Mouse (Mus musculus) liver, embryonic 13.5 days (tissue): ENCODE data around the gene Eya4. TPM values are rescaled to one million over a fixed set of nuclear protein-coding genes. Genes with fewer than 3 reads are reported as not detected.

Experiments
- ATAC-seq: fragments of 200-750 bp; cut with Nextera tagmentation; 2 replicates; pipeline ENCODE4 v1.8.0; 2017; ENCODE audit warnings: low read depth, mild to moderate bottlenecking, moderate number of reproducible peaks, moderate library complexity
- DNase-seq: peaks from one replicate; pipeline ENCODE4 v3.0.0; 2022
- H3K27ac ChIP-seq: fragments of 300-500 bp; sonication (generic); 2 replicates; pipeline ENCODE4 v1.5.1; 2015; ENCODE audit warnings: moderate library complexity, mild to moderate bottlenecking, inconsistent platforms
- H3K27me3 ChIP-seq: fragments of 300-500 bp; sonication (generic); 2 replicates; pipeline ENCODE4 v1.6.1; 2015; ENCODE audit warnings: mild to moderate bottlenecking, inconsistent platforms
- H3K36me3 ChIP-seq: fragments of 300-500 bp; sonication (generic); 2 replicates; pipeline ENCODE4 v1.6.1; 2015; ENCODE audit warnings: mild to moderate bottlenecking, inconsistent platforms
- H3K4me1 ChIP-seq: fragments of 300-500 bp; sonication (generic); replicated peaks from 2 replicates; pipeline ENCODE4 v1.6.1; 2015; ENCODE audit warnings: inconsistent platforms
- H3K4me2 ChIP-seq: fragments of 300-500 bp; sonication (generic); 2 replicates; pipeline ENCODE4 v1.6.1; 2015; ENCODE audit warnings: inconsistent platforms, mild to moderate bottlenecking, moderate library complexity
- H3K4me3 ChIP-seq: fragments of 300-500 bp; sonication (generic); replicated peaks from 2 replicates; pipeline ENCODE4 v1.5.1; 2015; ENCODE audit warnings: mild to moderate bottlenecking, inconsistent platforms
- H3K9ac ChIP-seq: fragments of 300-500 bp; sonication (generic); 2 replicates; pipeline ENCODE4 v1.6.1; 2015; ENCODE audit warnings: mild to moderate bottlenecking, inconsistent platforms
- H3K9me3 ChIP-seq: fragments of 300-500 bp; sonication (generic); replicated peaks from 2 replicates; pipeline ENCODE4 v1.6.1; 2016; ENCODE audit warnings: inconsistent platforms
- WGBS: fragments of 180-500 bp; shearing (Covaris S2); methylation state at CpG from one replicate; pipeline ENCODE4 v1.1.7; 2015; ENCODE audit not compliant: insufficient replicate concordance; 5-methylcytosine and 5-hydroxymethylcytosine counted together
- polyA plus RNA-seq: library from polyadenylated mRNA; unstranded; fragments of >200 nt; fragmentation: Nextera tagmentation; extraction: Ambion mirVana; gene quantifications from 2 replicates; pipeline ENCODE4 v1.2.1, GENCODE M21; 2015

Gene Eya4
- polyA plus RNA-seq, 1 experiment from 2014 or later = 0.25 TPM

GRCm38 (mm10) chr10:23185391-23185790, 165.2 kb downstream of the Eya4 start:
- Histone ChIP-seq H3K36me3 (no peaks in the 10 kb centered on the region), H3K4me2 (no peak overlapping the region), H3K9ac (no peak overlapping the region), H3K4me3 (no peak overlapping the region), H3K9me3 (no peaks in the 10 kb centered on the region), H3K27ac (no peak overlapping the region), H3K27me3 (no peaks in the 10 kb centered on the region), H3K4me1 (no peaks in the 10 kb centered on the region)
- DNase-seq (no peak), ATAC-seq (no peak)
- 82% methylated on average over 6 of the region's 6 CpGs for WGBS

GRCm38 (mm10) chr10:23181572-23182493, 168.8 kb downstream of the Eya4 start:
- Histone ChIP-seq H3K36me3 (no peaks in the 10 kb centered on the region), H3K4me2 (no peak overlapping the region), H3K4me1 (no peaks in the 10 kb centered on the region), H3K9ac (no peak overlapping the region), H3K4me3 (no peak overlapping the region), H3K27ac (no peak overlapping the region), H3K9me3 (no peaks in the 10 kb centered on the region), H3K27me3 (no peaks in the 10 kb centered on the region)
- DNase-seq (no peak), ATAC-seq (no peak)
- WGBS = 68% methylated on average over 11 of the region's 11 CpGs

GRCm38 (mm10) chr10:23179285-23179684, 171.3 kb downstream of the Eya4 start:
- H3K27me3 ChIP-seq = no peaks in the 10 kb centered on the region
- H3K4me3 ChIP-seq = no peak overlapping the region
- H3K27ac ChIP-seq = no peak overlapping the region
- no peak overlapping the region for H3K9ac ChIP-seq
- H3K4me1 ChIP-seq = no peaks in the 10 kb centered on the region
- 58% methylated on average over 6 of the region's 6 CpGs for WGBS
- no peaks in the 10 kb centered on the region for H3K9me3 ChIP-seq
- no peaks in the 10 kb centered on the region for H3K36me3 ChIP-seq
- H3K4me2 ChIP-seq = no peak overlapping the region
- DNase-seq = no peak
- no peak for ATAC-seq

- H3K4me2 ChIP-seq = no peak overlapping the region
- no peak for ATAC-seq
Measured at GRCm38 (mm10) chr10:23177347-23178046, 173.1 kb downstream of the Eya4 start.

GRCm38 (mm10) chr10:23176666-23177346, 173.8 kb downstream of the Eya4 start:
- no peak for DNase-seq
- 44% methylated on average over 8 of the region's 8 CpGs for WGBS
- no peak overlapping the region for H3K4me2 ChIP-seq

More at GRCm38 (mm10) chr10:23177347-23178046, 173.1 kb downstream of the Eya4 start:
- no peaks in the 10 kb centered on the region for H3K36me3 ChIP-seq
- H3K27ac ChIP-seq = no peak overlapping the region
- no peak for DNase-seq
- H3K9me3 ChIP-seq = no peaks in the 10 kb centered on the region
- H3K9ac ChIP-seq = no peak overlapping the region
- H3K4me3 ChIP-seq = no peak overlapping the region
- no peaks in the 10 kb centered on the region for H3K4me1 ChIP-seq
- 58% methylated on average over 5 of the region's 5 CpGs for WGBS
- H3K27me3 ChIP-seq = no peaks in the 10 kb centered on the region

GRCm38 (mm10) chr10:23171541-23171940, 179.0 kb downstream of the Eya4 start:
- H3K9ac ChIP-seq = no peak overlapping the region
- no peaks in the 10 kb centered on the region for H3K9me3 ChIP-seq
- no peak overlapping the region for H3K27ac ChIP-seq
- no peak for DNase-seq
- H3K4me2 ChIP-seq = no peak overlapping the region
- H3K4me3 ChIP-seq = no peak overlapping the region
- no peaks in the 10 kb centered on the region for H3K4me1 ChIP-seq
- 75% methylated on average over 7 of the region's 7 CpGs for WGBS
- no peaks in the 10 kb centered on the region for H3K27me3 ChIP-seq
- no peak for ATAC-seq
- H3K36me3 ChIP-seq = no peaks in the 10 kb centered on the region

More at GRCm38 (mm10) chr10:23176666-23177346, 173.8 kb downstream of the Eya4 start:
- no peaks in the 10 kb centered on the region for H3K27me3 ChIP-seq
- no peak overlapping the region for H3K27ac ChIP-seq
- no peaks in the 10 kb centered on the region for H3K36me3 ChIP-seq
- ATAC-seq = no peak
- H3K4me1 ChIP-seq = no peaks in the 10 kb centered on the region
- H3K4me3 ChIP-seq = no peak overlapping the region
- H3K9me3 ChIP-seq = no peaks in the 10 kb centered on the region
- H3K9ac ChIP-seq = no peak overlapping the region

GRCm38 (mm10) chr10:23165089-23165642, 185.4 kb downstream of the Eya4 start:
- Histone ChIP-seq H3K27ac (no peak overlapping the region), H3K9me3 (no peaks in the 10 kb centered on the region), H3K4me2 (no peak overlapping the region), H3K9ac (no peak overlapping the region), H3K36me3 (no peaks in the 10 kb centered on the region), H3K4me3 (no peak overlapping the region), H3K27me3 (no peaks in the 10 kb centered on the region), H3K4me1 (no peaks in the 10 kb centered on the region)
- 63% methylated on average over 7 of the region's 7 CpGs for WGBS
- DNase-seq (no peak), ATAC-seq (no peak)

GRCm38 (mm10) chr10:23159844-23160243, 190.7 kb downstream of the Eya4 start:
- 63% methylated on average over 10 of the region's 10 CpGs for WGBS
- Histone ChIP-seq H3K4me3 (no peak overlapping the region), H3K9ac (no peak overlapping the region), H3K4me2 (no peak overlapping the region), H3K36me3 (no peaks in the 10 kb centered on the region), H3K4me1 (no peaks in the 10 kb centered on the region), H3K27ac (no peak overlapping the region), H3K27me3 (no peaks in the 10 kb centered on the region), H3K9me3 (no peaks in the 10 kb centered on the region)
- ATAC-seq = no peak
- DNase-seq = no peak

- H3K4me3 ChIP-seq = no peak overlapping the region
- no peak overlapping the region for H3K9ac ChIP-seq
- H3K4me2 ChIP-seq = no peak overlapping the region
- DNase-seq (no peak), ATAC-seq (no peak)
- WGBS = 77% methylated on average over 11 of the region's 11 CpGs
- no peaks in the 10 kb centered on the region for H3K27me3 ChIP-seq
- no peaks in the 10 kb centered on the region for H3K4me1 ChIP-seq
- H3K36me3 ChIP-seq = no peaks in the 10 kb centered on the region
- no peak overlapping the region for H3K27ac ChIP-seq
- H3K9me3 ChIP-seq = no peaks in the 10 kb centered on the region
Measured at GRCm38 (mm10) chr10:23159138-23159537, 191.4 kb downstream of the Eya4 start.

GRCm38 (mm10) chr10:23156866-23157625, 193.5 kb downstream of the Eya4 start:
- Histone ChIP-seq H3K27ac (no peak overlapping the region), H3K9me3 (no peaks in the 10 kb centered on the region), H3K27me3 (no peaks in the 10 kb centered on the region), H3K4me3 (no peak overlapping the region), H3K4me2 (no peak overlapping the region), H3K4me1 (no peaks in the 10 kb centered on the region), H3K9ac (no peak overlapping the region), H3K36me3 (no peaks in the 10 kb centered on the region)
- ATAC-seq (no peak), DNase-seq (no peak)
- WGBS = 57% methylated on average over 18 of the region's 18 CpGs
